Mouse (Mus musculus) cortical plate, adult 2 months (tissue): ENCODE data around the gene Lrrc29.

ENCODE experiments used
- CTCF ChIP-seq: fragments of 200-500 bp; IDR thresholded peaks from 2 replicates; pipeline ENCODE4 v1.5.1; 2011; ENCODE audit warnings: mild to moderate bottlenecking, control low read depth, low read length; ENCODE audit not compliant: insufficient read depth; ENCODE audit errors: extremely low read depth
- POLR2A ChIP-seq: fragments of 200-500 bp; IDR thresholded peaks from 2 replicates; pipeline ENCODE4 v1.6.1; 2011; ENCODE audit warnings: mild to moderate bottlenecking, low read length, control low read depth; ENCODE audit not compliant: insufficient read depth; ENCODE audit errors: extremely low read depth

GRCm38 (mm10) chr8:105275840-105276239, 50.2 kb downstream of the Lrrc29 start, which contains the start of gene Nol3:
- TF ChIP-seq CTCF (no peak), POLR2A (no peak)
